Mouse (Mus musculus) left cerebral cortex, postnatal 10 days (tissue): Measurements from ENCODE around the gene Zfp114. TPM values are rescaled to one million over a fixed set of nuclear protein-coding genes. Genes with fewer than 3 reads are reported as not detected.

ENCODE experiments used
- total RNA-seq, 2 experiments: library from RNA; stranded (reverse); gene quantifications; 2 replicates each; pipeline ENCODE4 v1.2.3; 2021

Gene Zfp114
- total RNA-seq, 2 experiments from 2014 or later, result 4.5 to 4.9 TPM

Other genes starting within 250 kb of the Zfp114 start
- not detected for gene Vmn1r179, start 248.1 kb upstream of the Zfp114 start, total RNA-seq
- gene Vmn1r180, start 224.4 kb upstream of the Zfp114 start, total RNA-seq, result not detected
- not detected for gene Vmn1r181, start 200.4 kb upstream of the Zfp114 start, total RNA-seq
- not detected for gene V1rd19, start 173.4 kb upstream of the Zfp114 start, total RNA-seq
- gene Vmn1r183, start 121.8 kb upstream of the Zfp114 start, total RNA-seq, result not detected
- gene Zfp180, start 93.1 kb upstream of the Zfp114 start, total RNA-seq, result 10 to 100 TPM; 30.3 to 31.3 TPM
- gene Zfp112, start 62.7 kb upstream of the Zfp114 start, total RNA-seq, result 1 to 10 TPM; 8.7 to 8.8 TPM
- gene Zfp235, start 40.9 kb upstream of the Zfp114 start, total RNA-seq, result 10 to 100 TPM; 18.3 to 19.5 TPM
- gene Zfp111, start 36.4 kb downstream of the Zfp114 start, total RNA-seq, result 10 to 100 TPM in 1 of 2 experiments, 1 to 10 TPM in 1; 8.6 to 10.2 TPM
- 1 to 10 TPM; 5.1 to 6.1 TPM for gene Zfp109, start 62.5 kb downstream of the Zfp114 start, total RNA-seq
- 1 to 10 TPM; 6.1 to 6.6 TPM for gene Zfp108, start 79.7 kb downstream of the Zfp114 start, total RNA-seq
- 1 to 10 TPM; 8.7 to 8.9 TPM for gene Zfp93, start 95.4 kb downstream of the Zfp114 start, total RNA-seq
- 10 to 100 TPM; 20.6 to 21.3 TPM for gene Zfp61, start 126.2 kb downstream of the Zfp114 start, total RNA-seq
- 10 to 100 TPM; 14.8 to 16.0 TPM for gene Zfp94, start 141.6 kb downstream of the Zfp114 start, total RNA-seq
- gene Tescl, start 158.9 kb downstream of the Zfp114 start, total RNA-seq, result not detected
- gene Lypd5, start 174.1 kb downstream of the Zfp114 start, total RNA-seq, result under 1 TPM in 1 of 2 experiments, not detected in 1; 0.15 TPM
- under 1 TPM; 0.17 to 0.41 TPM for gene Kcnn4, start 195.2 kb downstream of the Zfp114 start, total RNA-seq
- 10 to 100 TPM; 34.1 to 39.1 TPM for gene Smg9, start 224.6 kb downstream of the Zfp114 start, total RNA-seq